Mouse (Mus musculus) liver, postnatal 0 days (tissue): Measurements from ENCODE around the gene Gstm3. TPM values are rescaled to one million over a fixed set of nuclear protein-coding genes. Genes with fewer than 3 reads are reported as not detected.
A peak's percentile ranks its signal among the peaks of the same experiment; 100 is the strongest.

Experiments
- ATAC-seq: fragments of 200-750 bp; cut with Nextera tagmentation; 2 replicates; pipeline ENCODE4 v1.8.0; 2017; ENCODE audit warnings: mild to moderate bottlenecking, moderate library complexity
- DNase-seq: peaks from one replicate; pipeline ENCODE4 v3.0.0-alpha.2; 2016
- H3K27ac ChIP-seq: fragments of 300-500 bp; sonication (generic); 2 replicates; pipeline ENCODE4 v1.5.1; 2014; ENCODE audit warnings: antibody characterized with exemption, moderate library complexity, mild to moderate bottlenecking, low read depth
- H3K27me3 ChIP-seq: fragments of 300-500 bp; sonication (generic); 2 replicates; pipeline ENCODE4 v1.6.1; 2014; ENCODE audit warnings: low read length, control low read depth, mixed read lengths; ENCODE audit not compliant: insufficient read depth
- H3K36me3 ChIP-seq: fragments of 300-500 bp; sonication (generic); replicated peaks from 2 replicates; pipeline ENCODE4 v1.6.1; 2014; ENCODE audit warnings: mild to moderate bottlenecking, control low read depth, low read length, moderate library complexity, mixed read lengths; ENCODE audit not compliant: insufficient read depth
- H3K4me1 ChIP-seq: fragments of 300-500 bp; sonication (generic); 2 replicates; pipeline ENCODE4 v1.6.1; 2014; ENCODE audit warnings: antibody characterized with exemption, mild to moderate bottlenecking, control low read depth; ENCODE audit not compliant: insufficient read depth
- H3K4me2 ChIP-seq: fragments of 300-500 bp; sonication (generic); 2 replicates; pipeline ENCODE4 v1.6.1; 2014; ENCODE audit warnings: low read depth, mild to moderate bottlenecking, low read length, moderate library complexity, mixed read lengths
- H3K4me3 ChIP-seq: fragments of 300-500 bp; sonication (generic); 2 replicates; pipeline ENCODE4 v1.5.1; 2014; ENCODE audit warnings: low read depth, low read length
- H3K9ac ChIP-seq: fragments of 300-500 bp; sonication (generic); replicated peaks from 2 replicates; pipeline ENCODE4 v1.6.1; 2014; ENCODE audit warnings: mild to moderate bottlenecking, moderate library complexity
- H3K9me3 ChIP-seq: fragments of 300-500 bp; sonication (generic); 2 replicates; pipeline ENCODE4 v1.6.1; 2016; ENCODE audit warnings: mild to moderate bottlenecking, control low read depth, low read length, mixed read lengths
- CTCF ChIP-seq: sonication (generic); IDR thresholded peaks from 2 replicates; pipeline ENCODE4 v1.5.1; 2016; ENCODE audit warnings: antibody characterized with exemption, low read depth
- EP300 ChIP-seq: IDR thresholded peaks from 2 replicates; pipeline ENCODE4 v1.6.1; 2016; ENCODE audit warnings: antibody characterized with exemption, low read depth, mild to moderate bottlenecking
- WGBS: fragments of 180-500 bp; shearing (Covaris S2); extraction: QIAGEN DNeasy Blood & Tissue Kit; methylation state at CpG from one replicate; pipeline ENCODE4 v1.1.7; 2014; ENCODE audit not compliant: insufficient replicate concordance; 5-methylcytosine and 5-hydroxymethylcytosine counted together
- polyA plus RNA-seq: library from polyadenylated mRNA; unstranded; fragments of >200 nt; fragmentation: Nextera tagmentation; extraction: Ambion mirVana; gene quantifications from 2 replicates; pipeline ENCODE4 v1.2.1, GENCODE M21; 2015

Gene Gstm3
- polyA plus RNA-seq, 1 experiment from 2014 or later, result 1.9 TPM

- no peaks in the 10 kb centered on the region for H3K9me3 ChIP-seq
- peak overlapping the region; percentile 52 for H3K4me2 ChIP-seq
- H3K4me1 ChIP-seq, result peaks cover 26% of the 10 kb centered on the region
- peak overlapping the region; percentile 26 for H3K9ac ChIP-seq
- no peaks in the 10 kb centered on the region for H3K27me3 ChIP-seq
- H3K36me3 ChIP-seq, result no peaks in the 10 kb centered on the region
- no peak overlapping the region for H3K4me3 ChIP-seq
- ATAC-seq (no peak), DNase-seq (no peak)
- 83% methylated on average over 7 of the region's 8 CpGs for WGBS
- peak overlapping the region; percentile 86 for H3K27ac ChIP-seq
- no peak for TF ChIP-seq CTCF
- TF ChIP-seq EP300, result no peak
These were observed 45.3 kb upstream of the Gstm3 start for GRCm38 (mm10) chr3:108014098-108014973.

DNA sequence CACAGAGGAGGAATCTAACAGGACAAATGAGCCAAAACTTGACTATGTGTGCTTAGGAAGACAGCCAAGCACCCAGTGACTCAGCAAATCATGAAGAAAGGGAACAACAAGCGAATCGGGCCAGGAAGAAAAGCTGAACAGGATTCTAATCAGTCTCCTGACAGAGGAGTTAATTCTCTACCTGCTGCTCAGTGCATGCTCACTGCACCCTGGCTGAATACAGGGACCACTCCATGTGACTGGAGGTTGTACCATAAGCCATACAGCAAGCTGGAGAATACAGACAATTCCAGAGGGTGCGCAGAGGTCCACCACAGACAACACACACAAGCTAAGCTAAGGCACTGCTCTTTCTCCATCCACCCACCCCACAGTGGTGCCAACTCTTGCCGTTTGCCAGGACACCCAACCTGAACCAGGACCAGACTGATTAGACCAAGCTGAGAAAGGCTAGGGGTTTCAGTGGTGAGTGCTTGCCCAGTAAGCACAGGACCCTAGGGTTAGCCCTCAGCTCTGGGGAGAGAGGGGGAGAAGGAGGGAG, 44.3 kb upstream of the Gstm3 start:
- ATAC-seq (peak; percentile 7), DNase-seq (peak; percentile 63)
- Histone ChIP-seq H3K27me3 (no peaks in the 10 kb centered on the region), H3K9ac (no peak overlapping the region; the same call in 1 of the 2 replicates), H3K36me3 (no peaks in the 10 kb centered on the region), H3K27ac (peak overlapping the region; percentile 86), H3K4me3 (no peak overlapping the region), H3K9me3 (no peaks in the 10 kb centered on the region), H3K4me1 (peaks cover 20% of the 10 kb centered on the region), H3K4me2 (peak overlapping the region; percentile 52)
- 38% methylated on average over 4 of the region's 4 CpGs for WGBS
- TF ChIP-seq CTCF (no peak), EP300 (peak; percentile 32; the same call in 1 of the 2 replicates)

- 75% methylated on average over 3 of the region's 3 CpGs for WGBS
- H3K9ac ChIP-seq, result no peak overlapping the region
These were observed 42.5 kb upstream of the Gstm3 start for GRCm38 (mm10) chr3:108011558-108011957.

GRCm38 (mm10) chr3:108010286-108010685, 41.2 kb upstream of the Gstm3 start:
- no peak for ATAC-seq

More at GRCm38 (mm10) chr3:108011558-108011957, 42.5 kb upstream of the Gstm3 start:
- Histone ChIP-seq H3K4me3 (no peak overlapping the region), H3K27me3 (no peaks in the 10 kb centered on the region), H3K4me1 (peaks cover 20% of the 10 kb centered on the region; the same call in 1 of the 2 replicates), H3K4me2 (no peak overlapping the region), H3K27ac (no peak overlapping the region), H3K36me3 (no peaks in the 10 kb centered on the region), H3K9me3 (no peaks in the 10 kb centered on the region)
- TF ChIP-seq EP300 (no peak), CTCF (no peak)
- DNase-seq (no peak), ATAC-seq (no peak)

GRCm38 (mm10) chr3:108002021-108002420, 32.9 kb upstream of the Gstm3 start:
- H3K4me1 ChIP-seq, result no peaks in the 10 kb centered on the region
- H3K4me3 ChIP-seq, result no peak overlapping the region
- H3K27me3 ChIP-seq, result no peaks in the 10 kb centered on the region
- H3K36me3 ChIP-seq, result no peaks in the 10 kb centered on the region
- ATAC-seq (no peak), DNase-seq (no peak)
- TF ChIP-seq CTCF, result no peak
- no peak for TF ChIP-seq EP300
- H3K4me2 ChIP-seq, result no peak overlapping the region
- WGBS, result 57% methylated on average over 8 of the region's 8 CpGs
- H3K9ac ChIP-seq, result no peak overlapping the region
- H3K9me3 ChIP-seq, result no peaks in the 10 kb centered on the region
- H3K27ac ChIP-seq, result no peak overlapping the region

More at GRCm38 (mm10) chr3:108010286-108010685, 41.2 kb upstream of the Gstm3 start:
- no peak overlapping the region for H3K4me2 ChIP-seq
- WGBS, result 68% methylated on average over 2 of the region's 2 CpGs
- DNase-seq, result no peak
- H3K27ac ChIP-seq, result no peak overlapping the region
- H3K9ac ChIP-seq, result no peak overlapping the region
- H3K4me1 ChIP-seq, result peaks cover 16% of the 10 kb centered on the region; the same call in 1 of the 2 replicates
- no peak overlapping the region for H3K4me3 ChIP-seq
- H3K36me3 ChIP-seq, result no peaks in the 10 kb centered on the region
- no peaks in the 10 kb centered on the region for H3K9me3 ChIP-seq
- no peaks in the 10 kb centered on the region for H3K27me3 ChIP-seq
- no peak for TF ChIP-seq EP300
- no peak for TF ChIP-seq CTCF

DNA sequence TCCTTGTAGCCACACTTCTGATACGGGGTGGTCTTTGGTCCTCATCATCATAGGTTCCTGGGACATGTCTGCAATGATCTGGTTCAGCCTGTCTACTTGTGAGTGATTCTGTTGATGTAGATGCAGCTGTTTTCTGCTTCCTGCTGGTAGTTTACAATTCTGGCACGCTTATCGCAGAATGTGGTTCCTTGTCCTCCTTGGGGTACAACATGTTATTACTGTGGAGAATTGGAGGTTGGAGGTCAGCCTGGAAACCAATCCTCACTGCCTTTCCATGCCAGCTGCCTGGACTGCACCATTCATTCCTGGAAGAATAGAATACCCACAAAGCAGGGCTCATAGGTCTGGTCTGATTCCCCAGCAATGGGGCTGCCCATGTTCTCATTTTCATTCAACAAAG, 30.4 kb upstream of the Gstm3 start:
- no peaks in the 10 kb centered on the region for H3K9me3 ChIP-seq
- no peak overlapping the region for H3K27ac ChIP-seq
- H3K27me3 ChIP-seq, result no peaks in the 10 kb centered on the region
- H3K4me3 ChIP-seq, result no peak overlapping the region
- H3K9ac ChIP-seq, result no peak overlapping the region
- DNase-seq (no peak), ATAC-seq (no peak)
- WGBS, result 76% methylated on average over 3 of the region's 3 CpGs
- TF ChIP-seq EP300 (no peak), CTCF (no peak)
- no peaks in the 10 kb centered on the region for H3K4me1 ChIP-seq
- H3K36me3 ChIP-seq, result no peaks in the 10 kb centered on the region
- H3K4me2 ChIP-seq, result no peak overlapping the region
